Mouse (Mus musculus): ENCODE data around the gene Sec14l1. TPM values are rescaled to one million over a fixed set of nuclear protein-coding genes. Genes with fewer than 3 reads are reported as not detected.
A peak's percentile ranks its signal among the peaks of the same experiment; 100 is the strongest.

Sec14l1 gene
- total and polyA plus RNA-seq, 3 experiments, result 42.0 to 55.9 TPM; not detected in 1

DNA sequence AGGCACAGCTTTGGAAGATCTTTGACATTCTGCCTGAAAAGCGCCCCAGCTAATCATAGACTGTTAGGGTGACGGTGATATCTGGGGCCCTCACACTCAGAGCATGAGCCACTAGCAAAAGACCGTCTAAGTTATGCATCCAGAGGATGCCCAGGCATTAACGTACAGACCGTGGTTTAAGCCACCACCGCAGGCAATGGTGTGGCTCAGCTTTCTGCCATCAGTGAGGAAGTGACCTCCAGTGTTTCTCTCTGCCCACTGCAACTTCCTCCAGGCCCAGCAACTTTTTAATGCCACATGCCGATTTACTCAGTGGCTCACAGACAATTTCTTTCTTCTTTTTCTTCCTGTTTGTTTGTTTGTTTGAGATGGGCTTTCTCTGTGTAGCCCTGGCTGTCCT lies 81.7 kb downstream of the Sec14l1 start:
- H3K4me3 ChIP-seq (ENCODE audit: control insufficient read depth in 1 of 2, insufficient read depth in 1 of 2, low read depth in 2 of 2, low read length in 2 of 2), result no peak overlapping the region
- no peaks in the 10 kb centered on the region for H3K9me3 ChIP-seq (replicated peaks; ENCODE audit: insufficient read depth, low read length)
- peaks cover 0 to 5% of the 10 kb centered on the region in 2 experiments; a peak in 1 of 4 replicates for H3K4me1 ChIP-seq (ENCODE audit: control insufficient read depth in 1 of 2, insufficient read depth in 2 of 2, low read length in 2 of 2)
- TF ChIP-seq CTCF (IDR thresholded peaks at IDR 0.05 in 2 of 3, conservative IDR thresholded peaks at IDR 0.05 in 1 of 3; ENCODE audit: control insufficient read depth in 1 of 3, insufficient read depth in 1 of 3, low read depth in 2 of 3, low read length in 3 of 3, poor library complexity in 1 of 3, severe bottlenecking in 1 of 3) (no peak), RAD21 (IDR thresholded peaks at IDR 0.05; ENCODE audit: low read depth, low read length) (peak; percentile 0; the same call in 1 of the 2 replicates), POLR2AphosphoS2 (IDR thresholded peaks at IDR 0.05; ENCODE audit: low read length) (no peak)
- H3K36me3 ChIP-seq (ENCODE audit: control insufficient read depth in 1 of 2, insufficient read depth in 2 of 2, low read length in 2 of 2), result no peaks in the 10 kb centered on the region
- no peak overlapping the region for H3K9ac ChIP-seq (ENCODE audit: control insufficient read depth, low read depth, low read length, poor library complexity, severe bottlenecking)
- DNase-seq (ENCODE audit: low read depth, low spot score), result no peak
- no peak overlapping the region for H3K27ac ChIP-seq (ENCODE audit: control insufficient read depth, low read depth, low read length)
- H3K79me2 ChIP-seq (ENCODE audit: control insufficient read depth, insufficient read depth, low read length, poor library complexity), result no peaks in the 10 kb centered on the region
- H3K27me3 ChIP-seq (ENCODE audit: control insufficient read depth in 1 of 2, insufficient read depth in 2 of 2, low read length in 2 of 2), result peaks cover 2% of the 10 kb centered on the region in 2 experiments; a peak in 2 of 4 replicates

DNA sequence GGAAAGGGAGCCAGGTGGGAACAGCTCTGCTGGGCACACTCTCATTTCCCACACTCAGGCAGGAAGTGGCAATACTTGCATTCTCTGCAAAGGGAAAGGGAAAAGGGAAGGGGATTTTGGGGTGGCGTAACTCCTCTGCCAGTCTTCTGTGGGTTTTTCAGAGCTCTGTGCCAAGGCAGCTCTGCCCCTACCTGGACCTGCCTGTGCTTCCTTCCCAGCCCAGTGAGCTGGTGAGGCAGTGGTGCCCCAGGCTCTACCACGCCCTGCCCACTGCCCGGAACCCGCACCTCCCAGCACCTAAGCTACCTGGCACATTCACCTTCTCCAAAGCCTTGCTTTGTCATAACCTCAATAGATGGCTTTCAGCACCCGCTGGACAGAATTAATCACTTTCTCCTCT lies 83.2 kb downstream of the Sec14l1 start:
- Histone ChIP-seq H3K9me3 (replicated peaks; ENCODE audit: insufficient read depth, low read length) (no peaks in the 10 kb centered on the region), H3K4me3 (ENCODE audit: control insufficient read depth in 1 of 2, insufficient read depth in 1 of 2, low read depth in 2 of 2, low read length in 2 of 2) (no peak overlapping the region), H3K79me2 (ENCODE audit: control insufficient read depth, insufficient read depth, low read length, poor library complexity) (no peaks in the 10 kb centered on the region), H3K27me3 (ENCODE audit: control insufficient read depth in 1 of 2, insufficient read depth in 2 of 2, low read length in 2 of 2) (peaks cover 0 to 8% of the 10 kb centered on the region in 2 experiments; a peak in 3 of 4 replicates), H3K27ac (ENCODE audit: control insufficient read depth, low read depth, low read length) (no peak overlapping the region), H3K9ac (ENCODE audit: control insufficient read depth, low read depth, low read length, poor library complexity, severe bottlenecking) (no peak overlapping the region), H3K4me1 (ENCODE audit: control insufficient read depth in 1 of 2, insufficient read depth in 2 of 2, low read length in 2 of 2) (peaks cover 0 to 5% of the 10 kb centered on the region in 2 experiments; a peak in 1 of 4 replicates), H3K36me3 (ENCODE audit: control insufficient read depth in 1 of 2, insufficient read depth in 2 of 2, low read length in 2 of 2) (no peaks in the 10 kb centered on the region)
- no peak for TF ChIP-seq HCFC1 (IDR thresholded peaks at IDR 0.05; ENCODE audit: low read depth, low read length)
- no peak for TF ChIP-seq CHD2 (IDR thresholded peaks at IDR 0.05; ENCODE audit: low read length)
- TF ChIP-seq MYC (IDR thresholded peaks at IDR 0.05; ENCODE audit: low read depth, low read length), result no peak
- TF ChIP-seq NELFE (IDR thresholded peaks at IDR 0.05; ENCODE audit: low read depth, low read length), result no peak
- no peak for TF ChIP-seq TAL1 (IDR thresholded peaks at IDR 0.05; ENCODE audit: low read length)
- TF ChIP-seq RCOR1 (IDR thresholded peaks at IDR 0.05; ENCODE audit: low read depth, low read length), result no peak
- TF ChIP-seq JUND (IDR thresholded peaks at IDR 0.05; ENCODE audit: low read depth, low read length), result no peak
- no peak for TF ChIP-seq USF1 (IDR thresholded peaks at IDR 0.05; ENCODE audit: low read depth, low read length)
- TF ChIP-seq USF2 (IDR thresholded peaks at IDR 0.05; ENCODE audit: borderline replicate concordance in 1 of 2, insufficient read depth in 1 of 2, low read depth in 1 of 2, low read length in 2 of 2), result no peak
- no peak for TF ChIP-seq ZNF384 (IDR thresholded peaks at IDR 0.05; ENCODE audit: low read depth, low read length)
- no peak for TF ChIP-seq MYB (IDR thresholded peaks at IDR 0.05; ENCODE audit: low read depth, low read length)
- no peak for TF ChIP-seq KAT2A (conservative IDR thresholded peaks at IDR 0.05; ENCODE audit: low read depth, low read length)
- TF ChIP-seq MXI1 (IDR thresholded peaks at IDR 0.05; ENCODE audit: low read depth, low read length), result no peak
- no peak for TF ChIP-seq EP300 (IDR thresholded peaks at IDR 0.05; ENCODE audit: low read depth in 1 of 2, low read length in 2 of 2)
- no peak for TF ChIP-seq NRF1 (IDR thresholded peaks at IDR 0.05; ENCODE audit: insufficient read depth, low read depth, low read length, poor library complexity, severe bottlenecking)
- no peak for DNase-seq (ENCODE audit: low read depth, low spot score)

Data from MEL (cell line).